Mouse (Mus musculus) midbrain, embryonic 12.5 days (tissue): ENCODE measurements at regions not wholly inside any gene's neighbourhood (a gene's known extent, or its start where the extent isn't known, plus 50 kb on each side); places are given as distances from the start of the nearest gene placed in this dataset.

Source experiments
- ATAC-seq: fragments of 200-750 bp; cut with Nextera tagmentation; 2 replicates; pipeline ENCODE4 v1.8.0; 2017; ENCODE audit warnings: low read depth, moderate TSS enrichment, moderate library complexity; ENCODE audit not compliant: low FRiP score
- H3K27ac ChIP-seq: fragments of 300-500 bp; sonication (generic); replicated peaks from 2 replicates; pipeline ENCODE4 v1.5.1; 2016; ENCODE audit warnings: mild to moderate bottlenecking
- H3K27me3 ChIP-seq: fragments of 300-500 bp; sonication (generic); 2 replicates; pipeline ENCODE4 v1.6.1; 2016; ENCODE audit warnings: mild to moderate bottlenecking
- H3K36me3 ChIP-seq: fragments of 300-500 bp; sonication (generic); 2 replicates; pipeline ENCODE4 v1.6.1; 2016
- H3K4me1 ChIP-seq: fragments of 300-500 bp; sonication (generic); 2 replicates; pipeline ENCODE4 v1.6.1; 2016
- H3K4me2 ChIP-seq: fragments of 300-500 bp; sonication (generic); replicated peaks from 2 replicates; pipeline ENCODE4 v1.6.1; 2016; ENCODE audit warnings: mild to moderate bottlenecking, moderate library complexity
- H3K4me3 ChIP-seq: fragments of 300-500 bp; sonication (generic); 2 replicates; pipeline ENCODE4 v1.5.1; 2016; ENCODE audit warnings: mild to moderate bottlenecking
- H3K9ac ChIP-seq: fragments of 300-500 bp; sonication (generic); replicated peaks from 2 replicates; pipeline ENCODE4 v1.6.1; 2016; ENCODE audit warnings: mild to moderate bottlenecking, moderate library complexity
- H3K9me3 ChIP-seq: fragments of 300-500 bp; sonication (generic); 2 replicates; pipeline ENCODE4 v1.6.1; 2016; ENCODE audit warnings: mild to moderate bottlenecking
- WGBS: fragments of 180-500 bp; shearing (Covaris S2); methylation state at CpG from one replicate; pipeline ENCODE4 v1.1.7; 2016; 5-methylcytosine and 5-hydroxymethylcytosine counted together

DNA sequence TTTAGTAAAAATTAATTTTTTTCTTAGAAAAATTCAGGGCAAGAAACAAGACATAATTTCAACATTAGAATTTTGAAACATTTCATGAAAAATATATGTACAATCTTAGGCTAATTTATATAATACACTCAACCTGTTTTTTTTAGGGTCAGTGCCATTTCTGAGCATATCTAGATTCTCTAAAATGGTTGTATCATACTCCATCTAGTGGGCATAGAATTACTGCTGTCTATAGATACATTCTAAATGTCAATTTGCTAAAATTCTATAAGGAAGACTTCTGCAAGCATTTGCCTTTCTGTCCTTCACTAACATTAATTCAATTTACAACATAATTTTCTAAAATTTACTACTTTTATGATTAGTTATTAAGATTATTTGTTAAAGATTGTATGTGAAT, 507.7 kb downstream of the Zbbx start:
- Histone ChIP-seq H3K4me1 (no peaks in the 10 kb centered on the region), H3K36me3 (no peaks in the 10 kb centered on the region), H3K27me3 (no peaks in the 10 kb centered on the region), H3K27ac (no peak overlapping the region), H3K4me3 (no peak overlapping the region), H3K4me2 (no peak overlapping the region), H3K9me3 (no peaks in the 10 kb centered on the region), H3K9ac (no peak overlapping the region)
- ATAC-seq, result no peak

DNA sequence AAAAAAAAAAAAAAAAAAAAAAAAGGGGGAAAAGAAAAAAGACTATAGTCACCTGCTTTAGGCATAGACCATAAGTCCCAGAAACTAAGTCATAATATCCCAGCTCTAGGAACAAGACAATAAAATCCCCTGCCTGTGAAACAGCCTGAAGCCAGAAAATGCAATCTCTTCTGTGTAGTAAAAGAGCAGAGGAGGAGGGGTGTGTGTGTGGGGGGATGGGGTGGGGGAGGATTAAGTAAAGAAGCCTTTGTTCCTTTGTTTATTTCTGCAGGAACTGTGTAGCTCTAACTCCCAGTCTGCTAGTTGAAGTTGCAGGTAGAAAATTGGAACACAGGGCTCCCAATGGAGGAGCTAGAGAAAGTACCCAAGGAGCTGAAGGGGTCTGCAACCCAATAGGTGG, 532.2 kb downstream of the Zbbx start:
- peak; percentile 62; the same call in 1 of the 2 replicates for ATAC-seq
- Histone ChIP-seq H3K9me3 (no peaks in the 10 kb centered on the region), H3K27me3 (no peaks in the 10 kb centered on the region), H3K36me3 (no peaks in the 10 kb centered on the region), H3K9ac (no peak overlapping the region), H3K4me3 (no peak overlapping the region), H3K4me2 (no peak overlapping the region), H3K27ac (no peak overlapping the region), H3K4me1 (no peaks in the 10 kb centered on the region)

- ATAC-seq, result no peak
- Histone ChIP-seq H3K4me3 (no peak overlapping the region), H3K4me1 (no peaks in the 10 kb centered on the region), H3K4me2 (no peak overlapping the region), H3K9ac (no peak overlapping the region), H3K27me3 (no peaks in the 10 kb centered on the region), H3K9me3 (no peaks in the 10 kb centered on the region), H3K36me3 (no peaks in the 10 kb centered on the region), H3K27ac (no peak overlapping the region)
- 98% methylated on average over 1 of the region's 1 CpGs for WGBS
These were observed 563.4 kb downstream of the Zbbx start for GRCm38 (mm10) chr3:74601328-74602007.

DNA sequence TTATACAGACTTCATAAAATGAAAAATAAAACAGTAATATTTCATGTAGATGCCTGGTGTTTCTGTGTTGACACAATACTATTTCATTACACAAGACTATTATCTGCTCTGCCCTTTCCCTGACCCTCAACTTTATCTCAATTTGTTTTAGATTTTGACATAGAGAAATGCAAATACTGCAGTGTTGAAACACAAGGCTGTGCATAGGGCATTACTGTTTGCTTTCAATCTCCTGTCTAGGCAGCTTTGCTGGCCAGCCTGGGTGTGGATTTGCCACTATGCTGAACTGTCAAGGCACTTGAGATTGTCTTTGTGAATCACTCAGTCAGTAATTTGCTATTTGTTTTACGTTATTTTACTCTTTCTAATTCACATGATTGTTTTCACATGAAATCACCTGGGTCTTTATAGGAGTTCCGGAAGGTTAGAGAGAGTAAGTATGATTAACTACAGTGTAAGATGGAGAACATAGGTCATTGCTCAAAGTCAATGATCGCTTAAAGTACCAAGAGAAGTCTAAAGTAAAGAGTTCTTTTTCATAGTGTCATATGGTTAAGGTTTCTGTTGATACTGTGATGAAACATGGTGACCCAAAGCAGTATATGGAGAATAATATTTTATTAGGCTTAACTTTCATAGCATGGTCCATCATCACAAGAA, 576.0 kb downstream of the Zbbx start:
- Histone ChIP-seq H3K9ac (no peak overlapping the region), H3K27ac (no peak overlapping the region), H3K27me3 (no peaks in the 10 kb centered on the region), H3K4me2 (no peak overlapping the region), H3K4me3 (no peak overlapping the region), H3K9me3 (no peaks in the 10 kb centered on the region), H3K36me3 (no peaks in the 10 kb centered on the region), H3K4me1 (no peaks in the 10 kb centered on the region)
- ATAC-seq, result no peak
- 80% methylated on average over 3 of the region's 3 CpGs for WGBS

GRCm38 (mm10) chr3:74565176-74565575, 599.7 kb downstream of the Zbbx start:
- no peak for ATAC-seq

DNA sequence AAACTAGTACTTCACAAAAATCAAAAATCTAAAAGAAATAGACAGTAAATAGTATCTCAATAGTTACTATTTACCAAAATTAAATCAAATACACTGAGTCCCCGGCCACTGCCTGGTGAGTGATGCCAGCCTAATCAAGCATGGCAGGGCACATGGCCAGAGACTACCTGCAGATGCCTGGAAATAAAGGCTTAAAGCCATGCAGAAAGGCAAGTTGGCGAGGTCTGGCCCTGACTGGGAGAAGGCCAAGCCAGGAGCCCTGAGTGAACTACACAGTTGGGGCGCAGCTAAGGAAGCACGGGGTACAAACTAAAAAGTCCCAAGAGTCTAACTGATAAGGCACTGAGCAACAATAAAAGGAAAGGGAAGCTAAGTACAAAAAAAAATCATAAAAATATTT, 630.0 kb downstream of the Zbbx start:
- no peak overlapping the region for H3K9ac ChIP-seq
- no peaks in the 10 kb centered on the region for H3K4me1 ChIP-seq
- ATAC-seq, result no peak
- H3K36me3 ChIP-seq, result no peaks in the 10 kb centered on the region
- H3K27ac ChIP-seq, result no peak overlapping the region
- WGBS, result 88% methylated on average over 4 of the region's 4 CpGs
- no peak overlapping the region for H3K4me2 ChIP-seq
- H3K27me3 ChIP-seq, result no peaks in the 10 kb centered on the region
- H3K4me3 ChIP-seq, result no peak overlapping the region
- no peaks in the 10 kb centered on the region for H3K9me3 ChIP-seq

More at GRCm38 (mm10) chr3:74565176-74565575, 599.7 kb downstream of the Zbbx start:
- Histone ChIP-seq H3K9me3 (no peaks in the 10 kb centered on the region), H3K4me1 (no peaks in the 10 kb centered on the region), H3K4me3 (no peak overlapping the region), H3K27ac (no peak overlapping the region), H3K27me3 (no peaks in the 10 kb centered on the region), H3K9ac (no peak overlapping the region), H3K4me2 (no peak overlapping the region), H3K36me3 (no peaks in the 10 kb centered on the region)

DNA sequence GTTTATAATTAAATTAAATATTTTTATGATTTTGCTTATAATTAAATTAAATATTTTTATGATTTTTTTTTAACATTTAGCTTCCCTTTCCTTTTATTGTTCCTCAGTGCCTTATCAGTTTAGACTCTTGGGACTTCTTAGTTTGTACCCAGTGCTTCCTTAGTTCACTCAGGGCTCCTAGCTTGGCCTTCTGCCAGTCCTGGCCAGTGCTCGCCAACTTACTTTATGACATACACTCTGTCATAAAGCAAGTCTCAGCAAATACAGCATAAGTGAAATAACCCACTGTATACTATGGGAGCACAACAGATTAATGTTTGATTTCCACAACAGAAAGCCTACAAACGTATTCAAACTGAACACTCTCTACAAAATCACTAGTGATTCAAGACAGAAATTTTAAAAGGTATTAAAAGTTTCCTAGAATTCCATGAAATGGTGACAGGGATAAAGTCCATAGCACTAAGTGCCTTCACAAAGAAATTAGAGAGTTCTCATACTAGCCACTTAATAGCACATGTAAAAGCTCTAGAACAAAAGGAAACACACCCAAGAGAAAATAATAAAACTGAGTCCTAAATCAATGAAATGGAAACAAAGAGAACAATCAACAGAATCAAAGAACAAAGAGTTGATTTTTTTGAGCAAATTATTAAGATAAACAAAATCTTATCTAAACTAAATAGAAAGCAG, 630.7 kb downstream of the Zbbx start:
- no peak overlapping the region for H3K4me2 ChIP-seq
- 89% methylated on average over 2 of the region's 2 CpGs for WGBS
- H3K9ac ChIP-seq, result no peak overlapping the region
- ATAC-seq, result no peak
- H3K4me3 ChIP-seq, result no peak overlapping the region
- no peaks in the 10 kb centered on the region for H3K9me3 ChIP-seq
- H3K27me3 ChIP-seq, result no peaks in the 10 kb centered on the region
- no peak overlapping the region for H3K27ac ChIP-seq
- no peaks in the 10 kb centered on the region for H3K4me1 ChIP-seq
- no peaks in the 10 kb centered on the region for H3K36me3 ChIP-seq

GRCm38 (mm10) chr3:74483741-74484140, 681.1 kb downstream of the Zbbx start:
- H3K4me1 ChIP-seq, result no peaks in the 10 kb centered on the region
- no peak overlapping the region for H3K4me2 ChIP-seq
- no peaks in the 10 kb centered on the region for H3K36me3 ChIP-seq
- no peaks in the 10 kb centered on the region for H3K9me3 ChIP-seq
- no peaks in the 10 kb centered on the region for H3K27me3 ChIP-seq
- 82% methylated on average over 1 of the region's 1 CpGs for WGBS
- H3K27ac ChIP-seq, result no peak overlapping the region
- no peak overlapping the region for H3K4me3 ChIP-seq
- peak; percentile 23; the same call in 1 of the 2 replicates for ATAC-seq
- no peak overlapping the region for H3K9ac ChIP-seq
